8 mouse cellular contexts compared by ENCODE assay signal in genomic region chr1:159290219-159290618, GRCm38 (mm10). TPM values are rescaled to one million over a fixed set of nuclear protein-coding genes. Genes with fewer than 3 reads are reported as not detected.
A peak's percentile ranks its signal among the peaks of the same experiment; 100 is the strongest.
DNase-seq lines count a peak whose midpoint lies in the region; ATAC-seq lines count a peak whose summit lies in the region.

No protein-coding gene starts in this region.

- no peak for ATAC-seq in CD4-positive, CD25-positive, alpha-beta regulatory T cell, adult 4 months
- no peak for ATAC-seq in kidney, embryonic 16.5 days (ENCODE audit: low FRiP score, low TSS enrichment)
- no peak for ATAC-seq in megakaryocyte, adult 5-6 weeks (ENCODE audit: poor library complexity, severe bottlenecking)
- ATAC-seq in midbrain, embryonic 13.5 days, result no peak

- no peak overlapping the region for H3K4me2 ChIP-seq in kidney, embryonic 16.5 days (replicated peaks; ENCODE audit: low read depth, low read length)
- H3K4me2 ChIP-seq in midbrain, embryonic 13.5 days (replicated peaks), result no peak overlapping the region

- no peaks in the 10 kb centered on the region for H3K9me3 ChIP-seq in kidney, embryonic 16.5 days (ENCODE audit: low read length)
- no peaks in the 10 kb centered on the region for H3K9me3 ChIP-seq in midbrain, embryonic 13.5 days

- H3K27ac ChIP-seq in kidney, embryonic 16.5 days (ENCODE audit: low read length), result no peak overlapping the region
- no peak overlapping the region for H3K27ac ChIP-seq in midbrain, embryonic 13.5 days

- no peaks in the 10 kb centered on the region for H3K27me3 ChIP-seq in kidney, embryonic 16.5 days (ENCODE audit: insufficient read depth, low read length)
- no peaks in the 10 kb centered on the region for H3K27me3 ChIP-seq in midbrain, embryonic 13.5 days

- no peaks in the 10 kb centered on the region for H3K4me1 ChIP-seq in kidney, embryonic 16.5 days (ENCODE audit: insufficient read depth, low read length)
- no peaks in the 10 kb centered on the region for H3K4me1 ChIP-seq in midbrain, embryonic 13.5 days (replicated peaks)

- H3K4me3 ChIP-seq in kidney, embryonic 16.5 days (ENCODE audit: low read length), result no peak overlapping the region
- no peak overlapping the region for H3K4me3 ChIP-seq in midbrain, embryonic 13.5 days (replicated peaks)

- H3K9ac ChIP-seq in kidney, embryonic 16.5 days (replicated peaks; ENCODE audit: low read length), result no peak overlapping the region
- no peak overlapping the region for H3K9ac ChIP-seq in midbrain, embryonic 13.5 days (replicated peaks)

- peak; percentile 44 for DNase-seq in CD4-positive, CD25-positive, alpha-beta regulatory T cell, adult 2 months (ENCODE audit: low read depth, low spot score)
- peak; percentile 25 for DNase-seq in kidney, adult 9 months
- peak; percentile 11 for DNase-seq in thymus, postnatal 0 days (ENCODE audit: low spot score)
- DNase-seq in thymus, postnatal 14 days, result no peak

- H3K36me3 ChIP-seq in kidney, embryonic 16.5 days (ENCODE audit: insufficient read depth, low read length), result 0 out of 2 replicates have a peak, but pooled peaks cover 15% of the 10 kb centered on the region
- peaks cover 16% of the 10 kb centered on the region for H3K36me3 ChIP-seq in midbrain, embryonic 13.5 days

RNA-seq across cellular contexts. Expression of gene Cop1, which starts 58.1 kb away (rescaled TPM):
- 10 to 100 TPM; 16.2 to 18.0 TPM for polyA plus RNA-seq in CD4-positive, CD25-positive, alpha-beta regulatory T cell, adult 4 months (2017; shearing (Covaris generic))
- 15.7 and 16.9 TPM in 2 replicates for polyA plus RNA-seq in kidney, embryonic 16.5 days (2015; fragmentation: Nextera tagmentation; extraction: Ambion mirVana)
- 59.7 and 66.4 TPM in 2 replicates for polyA plus RNA-seq in thymus, postnatal 0 days (2015; fragmentation: Nextera tagmentation; extraction: Ambion mirVana)
- total RNA-seq in megakaryocyte, adult 5-6 weeks (2015), result 187 and 192 TPM in 2 replicates
- total RNA-seq in megakaryocyte, adult 5-6 weeks (2017), result 211 and 241 TPM in 2 replicates
- polyA plus RNA-seq in midbrain, embryonic 13.5 days (2015; fragmentation: Nextera tagmentation; extraction: Ambion mirVana), result 21.3 and 21.6 TPM in 2 replicates
